Mouse (Mus musculus): ENCODE results near the gene Cct5. TPM values are rescaled to one million over a fixed set of nuclear protein-coding genes. Genes with fewer than 3 reads are reported as not detected.
"Not testable (repeated sequence)": the region's sequence is repeated elsewhere in the genome, so short reads cannot be mapped to it uniquely, and the experiment has no call there.

Cct5 gene
- total RNA-seq, 2 experiments from 2014 or later = 144 to 154 TPM

GRCm38 (mm10) chr15:31603113-31603512 lies 1.5 kb upstream of the Cct5 start:
- intact Hi-C loops (cut with DNase I) = loop anchor here (5.0 to 10.0 kb wide), 2 partner anchors 236 to 642 kb away; partner anchors contain the start of genes Ankrd33b and Sema5a
- DNase-seq = no peak

- DNase-seq = peak; percentile 29 to 48
These were observed 822 bp upstream of the Cct5 start for GRCm38 (mm10) chr15:31602426-31602825.

GRCm38 (mm10) chr15:31601279-31601645 lies 342 bp downstream of the Cct5 start:
- intact Hi-C loops (cut with DNase I) = loop anchor here (5.0 to 10.0 kb wide), 2 partner anchors 234 to 644 kb away; partner anchors contain the start of genes Ankrd33b and Sema5a
- DNase-seq = no peak

More at GRCm38 (mm10) chr15:31602426-31602825, 822 bp upstream of the Cct5 start:
- intact Hi-C loops (cut with DNase I) = loop anchor here (5.0 to 10.0 kb wide), 2 partner anchors 235 to 642 kb away; partner anchors contain the start of genes Ankrd33b and Sema5a

GRCm38 (mm10) chr15:31599834-31600233 lies 1.8 kb downstream of the Cct5 start:
- intact Hi-C loops (cut with DNase I) = loop anchor here (5.0 to 10.0 kb wide), 2 partner anchors 233 to 645 kb away; partner anchors contain the start of genes Ankrd33b and Sema5a
- no peak for DNase-seq

GRCm38 (mm10) chr15:31595651-31596050 lies 6.0 kb downstream of the Cct5 start:
- DNase-seq = no peak
- intact Hi-C loops (cut with DNase I) = no loop called here

DNA sequence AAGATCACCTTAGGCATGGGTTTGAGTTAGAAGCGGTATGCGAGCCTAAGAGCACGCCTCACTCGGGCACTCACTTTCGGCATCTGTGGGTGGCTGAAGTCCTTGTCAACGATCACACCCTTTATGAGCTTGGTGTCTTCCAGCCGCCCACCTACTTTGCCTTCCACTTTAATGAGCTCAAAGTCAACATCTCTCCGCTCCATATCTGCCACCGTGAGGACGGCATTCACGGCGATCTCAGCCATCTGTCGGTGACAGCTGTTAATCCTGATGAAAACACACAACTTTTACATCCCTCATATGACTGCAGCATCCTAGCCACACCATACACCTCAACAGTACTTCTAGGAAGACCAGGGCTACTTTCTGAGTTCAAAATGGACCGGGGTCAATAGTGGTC lies 7.3 kb downstream of the Cct5 start:
- no peak for DNase-seq
- intact Hi-C loops (cut with DNase I) = no loop called here

DNA sequence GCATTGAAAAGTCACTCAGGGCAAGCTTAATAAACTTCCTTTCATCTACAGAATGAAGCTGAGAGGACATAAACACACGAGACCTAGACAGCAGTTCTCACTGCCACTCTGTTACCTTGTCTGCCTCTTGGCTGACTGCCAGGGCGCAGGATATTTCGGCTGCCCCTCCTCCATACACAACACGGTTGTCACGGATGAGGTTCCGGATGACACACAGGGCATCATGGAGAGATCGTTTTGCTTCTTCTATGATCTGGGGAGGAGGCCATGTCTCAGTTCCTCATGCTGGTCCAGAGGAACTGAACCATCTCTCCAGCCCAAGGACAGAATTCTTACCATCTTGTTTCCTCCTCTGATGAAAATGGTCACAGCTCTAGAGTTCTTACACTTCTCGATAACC lies 9.1 kb downstream of the Cct5 start:
- no peak for DNase-seq
- intact Hi-C loops (cut with DNase I) = no loop called here

- intact Hi-C loops (cut with DNase I) = no loop called here
- no peak for DNase-seq
These were observed 11.4 kb downstream of the Cct5 start for GRCm38 (mm10) chr15:31590176-31590575.

DNA sequence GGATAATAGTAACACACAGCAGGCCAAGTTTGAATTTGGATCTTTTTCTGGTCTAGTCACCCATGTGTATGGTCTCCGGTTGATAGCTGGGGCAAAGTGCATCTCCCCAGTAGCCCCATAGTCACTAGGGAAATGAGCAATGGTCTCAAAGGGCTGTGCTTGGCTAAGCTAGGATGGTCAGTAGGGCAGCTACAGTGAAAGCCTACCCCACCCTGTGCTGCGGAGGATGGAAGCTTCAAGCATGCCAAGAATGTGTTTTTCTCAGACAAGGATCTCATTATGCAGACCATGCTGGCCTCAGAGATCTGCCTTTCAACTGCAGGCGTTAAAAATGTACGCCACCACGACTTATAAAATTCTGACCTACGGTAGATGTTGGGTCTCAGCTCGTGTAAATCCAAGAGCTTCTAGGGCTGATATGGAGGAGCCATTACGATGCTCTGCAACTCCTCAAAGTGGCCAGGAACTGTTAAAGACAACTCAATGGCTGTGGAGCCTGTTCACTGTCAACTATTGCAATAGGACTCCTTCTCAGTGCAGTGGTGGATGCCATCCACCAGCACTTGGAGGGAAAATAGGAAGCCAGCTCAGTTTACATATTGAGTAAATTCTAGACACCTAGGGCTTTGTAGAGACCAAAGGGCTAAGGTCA lies 12.5 kb downstream of the Cct5 start:
- intact Hi-C loops (cut with DNase I) = loop anchor here (5.0 to 10.0 kb wide), 3 partner anchors 57 to 134 kb away; partner anchors contain the start of genes March6 and Ropn1l
- no peak for DNase-seq

GRCm38 (mm10) chr15:31587789-31588188 lies 13.8 kb downstream of the Cct5 start:
- intact Hi-C loops (cut with DNase I) = loop anchor here (2.0 to 10.0 kb wide), 4 partner anchors 55 to 273 kb away; partner anchors contain the start of genes March6 and Ropn1l

GRCm38 (mm10) chr15:31586519-31586918 lies 15.1 kb downstream of the Cct5 start:
- DNase-seq = peak; percentile 89 to 93
- intact Hi-C loops (cut with DNase I) = loop anchor here (1.0 to 10.0 kb wide), 5 partner anchors 54 to 272 kb away; partner anchors contain the start of genes March6 and Ropn1l

More at GRCm38 (mm10) chr15:31587789-31588188, 13.8 kb downstream of the Cct5 start:
- DNase-seq = no peak

DNA sequence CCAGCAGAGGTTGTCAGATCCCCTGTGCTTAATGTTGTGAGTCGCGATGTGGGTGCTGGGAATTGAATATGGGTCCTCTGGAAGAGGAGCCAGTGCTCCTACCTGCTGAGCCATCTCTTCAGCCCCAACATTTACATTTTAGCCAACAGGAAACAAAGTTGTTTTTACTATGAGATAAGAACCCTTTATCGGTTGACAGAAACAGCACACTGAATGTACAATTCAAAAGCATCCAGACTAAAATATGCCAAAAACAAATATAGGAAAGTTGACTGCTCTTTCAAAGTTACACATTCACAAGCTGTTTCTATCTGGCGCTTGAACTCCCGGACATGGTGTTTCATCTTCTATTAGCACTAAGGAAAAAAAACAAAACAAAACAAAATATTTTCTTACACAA lies 15.5 kb downstream of the Cct5 start:
- intact Hi-C loops (cut with DNase I) = loop anchor here (1.0 to 10.0 kb wide), 5 partner anchors 54 to 271 kb away; partner anchors contain the start of genes March6 and Ropn1l
- DNase-seq = no peak

DNA sequence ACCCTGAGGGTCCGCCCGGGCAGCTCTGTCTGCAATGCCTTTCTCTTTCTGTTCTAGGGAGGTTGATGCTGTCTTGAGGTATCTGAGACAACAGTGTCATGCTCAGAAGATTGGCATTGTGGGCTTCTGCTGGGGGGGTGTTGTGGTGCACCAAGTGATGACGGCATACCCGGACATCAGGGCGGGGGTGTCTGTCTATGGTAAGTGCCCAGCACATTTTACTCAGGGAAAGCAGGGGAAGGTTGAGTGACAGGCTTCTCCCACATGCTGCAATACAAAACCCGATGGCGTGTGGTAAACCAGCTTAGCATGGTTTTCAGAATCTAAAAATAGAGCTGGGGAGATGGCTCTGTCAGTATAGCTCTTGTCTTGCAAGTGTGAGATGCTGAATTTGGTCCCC lies 16.4 kb downstream of the Cct5 start:
- intact Hi-C loops (cut with DNase I) = loop anchor here (5.0 to 10.0 kb wide), 3 partner anchors 53 to 130 kb away; partner anchors contain the start of genes March6 and Ropn1l

GRCm38 (mm10) chr15:31583304-31584085 lies 18.1 kb downstream of the Cct5 start:
- no peak for DNase-seq
- intact Hi-C loops (cut with DNase I) = loop anchor here (10.0 kb wide), 1 partner anchor 129 kb away; the partner anchor contains the start of gene Ropn1l

More for the DNA sequence above, 16.4 kb downstream of the Cct5 start:
- no peak for DNase-seq

DNA sequence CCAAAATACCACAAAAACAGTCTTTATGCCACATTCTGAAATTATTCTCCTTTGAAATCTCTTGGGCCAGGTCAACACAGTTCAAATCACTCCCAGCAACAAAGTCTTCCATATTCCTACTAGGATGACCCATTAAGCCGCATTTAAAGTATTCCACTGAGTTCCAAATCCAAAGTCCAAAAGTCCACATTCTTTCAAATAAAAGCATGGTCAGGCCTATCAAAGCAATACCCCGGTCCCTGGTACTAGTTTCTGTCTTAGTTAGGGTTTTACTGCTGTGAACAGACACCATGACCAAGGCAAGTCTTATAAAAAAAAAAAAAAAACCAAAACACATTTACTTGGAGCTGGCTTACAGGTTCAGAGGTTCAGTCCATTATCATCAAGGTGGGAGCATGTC lies 20.5 kb downstream of the Cct5 start:
- intact Hi-C loops (cut with DNase I) = loop anchor here (10.0 kb wide), 1 partner anchor 126 kb away; the partner anchor contains the start of gene Ropn1l
- DNase-seq = not testable (repeated sequence)

GRCm38 (mm10) chr15:31576076-31576475 lies 25.5 kb downstream of the Cct5 start:
- intact Hi-C loops (cut with DNase I) = no loop called here
- no peak for DNase-seq

DNA sequence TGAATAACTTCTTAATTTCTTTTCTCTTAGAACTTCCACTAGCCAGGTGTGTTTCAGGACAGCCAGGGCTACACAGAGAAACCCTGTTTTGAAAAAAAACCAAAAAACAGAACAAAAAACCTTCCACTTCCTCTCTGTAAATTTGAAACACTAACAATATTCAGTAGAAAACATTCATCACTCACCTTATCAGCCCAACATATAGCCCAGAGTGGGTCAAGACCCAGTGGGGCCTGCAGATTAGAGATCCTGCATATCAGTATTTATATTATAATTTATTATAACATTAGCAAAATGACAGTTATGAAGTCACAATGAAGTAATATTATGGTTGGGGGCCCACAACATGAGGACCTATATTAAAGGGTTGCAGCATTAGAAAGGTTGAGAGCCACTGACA lies 27.9 kb downstream of the Cct5 start:
- intact Hi-C loops (cut with DNase I) = loop anchor here (5.0 kb wide), 1 partner anchor 41 kb away; the partner anchor contains the start of gene March6
- DNase-seq = no peak

DNA sequence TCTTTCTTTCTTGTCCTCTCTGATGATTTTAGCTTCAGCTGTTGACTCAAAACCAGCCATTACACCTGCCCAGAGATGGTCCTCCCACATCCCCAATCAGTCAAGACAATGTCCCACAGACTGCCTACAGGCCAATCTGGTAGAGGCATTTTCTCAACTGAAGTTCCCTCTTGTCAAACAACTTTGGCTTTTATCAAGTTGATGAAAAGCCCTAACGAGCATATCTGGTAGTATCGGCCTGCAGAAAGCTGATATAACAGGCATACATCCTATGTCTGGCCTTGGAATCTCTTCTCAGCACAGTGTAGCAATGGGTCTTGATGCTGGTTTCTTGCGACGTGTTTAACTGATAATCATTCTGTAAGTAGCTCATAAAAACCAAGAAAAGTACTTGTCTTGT lies 28.3 kb downstream of the Cct5 start:
- DNase-seq = no peak
- intact Hi-C loops (cut with DNase I) = loop anchor here (5.0 kb wide), 1 partner anchor 41 kb away; the partner anchor contains the start of gene March6

GRCm38 (mm10) chr15:31571906-31572722 lies 29.5 kb downstream of the Cct5 start:
- DNase-seq = peak; percentile 22 to 42
- intact Hi-C loops (cut with DNase I) = loop anchor here (5.0 kb wide), 1 partner anchor 40 kb away; the partner anchor contains the start of gene March6

Measured in heart, postnatal 14 days (tissue).